Mouse (Mus musculus) 416B (cell line): Measurements from ENCODE around the gene Zfp54.
A peak's percentile ranks its signal among the peaks of the same experiment; 100 is the strongest.
"Not testable (repeated sequence)": the region's sequence is repeated elsewhere in the genome, so short reads cannot be mapped to it uniquely, and the experiment has no call there.

Experiments used
- DNase-seq: peaks from one replicate; pipeline ENCODE4 v3.0.0; 2011; ENCODE audit warnings: low read depth

The Zfp54 gene

GRCm38 (mm10) chr17:21422664-21423599, at the start of gene Zfp54:
Gene Zfp54, plus strand, starts transcription at chr17:21423227.
- DNase-seq = peak; percentile 95

- no peak for DNase-seq
These were observed 47.7 kb upstream of the Zfp54 start for GRCm38 (mm10) chr17:21375311-21375710.

GRCm38 (mm10) chr17:21383391-21384056, 39.5 kb upstream of the Zfp54 start, which contains the start of gene Zfp677:
Gene Zfp677, plus strand, starts transcription at chr17:21383748.
- DNase-seq = peak; percentile 87

GRCm38 (mm10) chr17:21384057-21384411, 39.0 kb upstream of the Zfp54 start:
- no peak for DNase-seq

- DNase-seq = peak; percentile 11
These were observed 15.9 kb downstream of the Zfp54 start for GRCm38 (mm10) chr17:21438806-21439400.

- peak; percentile 88 for DNase-seq
These were observed 26.6 kb downstream of the Zfp54 start for GRCm38 (mm10) chr17:21449669-21450068.

- peak; percentile 96 for DNase-seq
These were observed 27.2 kb downstream of the Zfp54 start, which contains the start of gene Zfp51 for GRCm38 (mm10) chr17:21450138-21450704. Gene Zfp51, plus strand, starts transcription at chr17:21450374.

- DNase-seq = no peak
These were observed 40.5 kb downstream of the Zfp54 start for GRCm38 (mm10) chr17:21463550-21463949.

- no peak for DNase-seq
These were observed 49.1 kb downstream of the Zfp54 start for GRCm38 (mm10) chr17:21472032-21472652.

GRCm38 (mm10) chr17:21472653-21473307, 49.8 kb downstream of the Zfp54 start:
- DNase-seq = no peak

GRCm38 (mm10) chr17:21473362-21474190, 50.5 kb downstream of the Zfp54 start:
- DNase-seq = no peak

GRCm38 (mm10) chr17:21474729-21475128, 51.7 kb downstream of the Zfp54 start:
- peak; percentile 28 for DNase-seq

GRCm38 (mm10) chr17:21475290-21475689, 52.3 kb downstream of the Zfp54 start:
- DNase-seq = not testable (repeated sequence)

GRCm38 (mm10) chr17:21476351-21476750, 53.3 kb downstream of the Zfp54 start:
- DNase-seq = not testable (repeated sequence)

GRCm38 (mm10) chr17:21478103-21478777, 55.2 kb downstream of the Zfp54 start:
- peak; percentile 16 for DNase-seq
